ENCODE assay signal across 22 mouse cellular contexts in genomic region chr5:89730411-89730810, GRCm38 (mm10).
DNase-seq lines count a peak whose midpoint lies in the region; ATAC-seq and TF ChIP-seq lines count a peak whose summit lies in the region.
"Had no signal": no experiment of that assay in that cellular context is flagged by ENCODE, and none has a peak within 500 bp of the region (broad histone marks: within the 10 kb centered on the region; RNA-seq: fewer than 3 reads in every experiment).

No protein-coding gene starts in this region.

- no peak for TF ChIP-seq EP300 in stomach, postnatal 0 days (optimal IDR thresholded peaks at IDR 0.05)

- no peak overlapping the region for H3K4me3 ChIP-seq in stomach, embryonic 15.5 days (replicated peaks)
- no peak overlapping the region for H3K4me3 ChIP-seq in stomach, postnatal 0 days (ENCODE audit: low read depth, low read length)
- no peak overlapping the region for H3K4me3 ChIP-seq in intestine, embryonic 15.5 days (replicated peaks)
- no peak overlapping the region for H3K4me3 ChIP-seq in intestine, embryonic 16.5 days (ENCODE audit: low read length)
- H3K4me3 ChIP-seq in intestine, postnatal 0 days (ENCODE audit: low read depth, low read length): no peak overlapping the region
- H3K4me3 ChIP-seq in heart, embryonic 11.5 days (ENCODE audit: low read depth, low read length): no peak overlapping the region

- H3K9me3 ChIP-seq in stomach, embryonic 15.5 days: no peaks in the 10 kb centered on the region
- H3K9me3 ChIP-seq in stomach, postnatal 0 days (ENCODE audit: control insufficient read depth, low read length): no peaks in the 10 kb centered on the region
- no peaks in the 10 kb centered on the region for H3K9me3 ChIP-seq in intestine, embryonic 15.5 days
- H3K9me3 ChIP-seq in intestine, embryonic 16.5 days (ENCODE audit: control insufficient read depth, low read length): peaks cover 4% of the 10 kb centered on the region; the same call in 1 of the 2 replicates
- no peaks in the 10 kb centered on the region for H3K9me3 ChIP-seq in intestine, postnatal 0 days (ENCODE audit: control insufficient read depth)
- peaks cover 4% of the 10 kb centered on the region for H3K9me3 ChIP-seq in heart, embryonic 11.5 days (replicated peaks; ENCODE audit: control insufficient read depth, low read length)

- H3K4me1 ChIP-seq in stomach, embryonic 15.5 days: no peaks in the 10 kb centered on the region
- no peaks in the 10 kb centered on the region for H3K4me1 ChIP-seq in stomach, postnatal 0 days (replicated peaks; ENCODE audit: control insufficient read depth, insufficient read depth)
- H3K4me1 ChIP-seq in intestine, embryonic 15.5 days (replicated peaks): no peaks in the 10 kb centered on the region
- H3K4me1 ChIP-seq in intestine, embryonic 16.5 days (ENCODE audit: control insufficient read depth, insufficient read depth, low read length): no peaks in the 10 kb centered on the region
- 0 out of 2 replicates have a peak, but pooled peaks cover 4% of the 10 kb centered on the region for H3K4me1 ChIP-seq in intestine, postnatal 0 days (replicated peaks; ENCODE audit: control insufficient read depth, insufficient read depth, low read length)
- H3K4me1 ChIP-seq in heart, embryonic 11.5 days (ENCODE audit: control insufficient read depth, insufficient read depth, low read length): no peaks in the 10 kb centered on the region

- H3K4me2 ChIP-seq in stomach, embryonic 15.5 days: no peak overlapping the region
- H3K4me2 ChIP-seq in stomach, postnatal 0 days (replicated peaks; ENCODE audit: low read depth): no peak overlapping the region
- no peak overlapping the region for H3K4me2 ChIP-seq in intestine, embryonic 15.5 days (replicated peaks)
- H3K4me2 ChIP-seq in intestine, embryonic 16.5 days (ENCODE audit: low read depth, low read length): no peak overlapping the region
- no peak overlapping the region for H3K4me2 ChIP-seq in intestine, postnatal 0 days (replicated peaks; ENCODE audit: low read depth)
- H3K4me2 ChIP-seq in heart, embryonic 11.5 days: no peak overlapping the region

- no peaks in the 10 kb centered on the region for H3K27me3 ChIP-seq in stomach, embryonic 15.5 days (replicated peaks)
- no peaks in the 10 kb centered on the region for H3K27me3 ChIP-seq in stomach, postnatal 0 days (ENCODE audit: control insufficient read depth, insufficient read depth, low read length)
- H3K27me3 ChIP-seq in intestine, embryonic 15.5 days (replicated peaks): no peaks in the 10 kb centered on the region
- no peaks in the 10 kb centered on the region for H3K27me3 ChIP-seq in intestine, embryonic 16.5 days (replicated peaks; ENCODE audit: control insufficient read depth, insufficient read depth, low read length)
- no peaks in the 10 kb centered on the region for H3K27me3 ChIP-seq in intestine, postnatal 0 days (replicated peaks; ENCODE audit: control insufficient read depth, insufficient read depth, low read length)
- no peaks in the 10 kb centered on the region for H3K27me3 ChIP-seq in heart, embryonic 11.5 days (ENCODE audit: control insufficient read depth, insufficient read depth, low read length)
- H3K27me3 ChIP-seq: CH12.LX, Patski had no signal

- H3K36me3 ChIP-seq in stomach, embryonic 15.5 days: no peaks in the 10 kb centered on the region
- H3K36me3 ChIP-seq in stomach, postnatal 0 days (ENCODE audit: control insufficient read depth, insufficient read depth, low read length): no peaks in the 10 kb centered on the region
- no peaks in the 10 kb centered on the region for H3K36me3 ChIP-seq in intestine, embryonic 15.5 days
- H3K36me3 ChIP-seq in intestine, embryonic 16.5 days (ENCODE audit: control insufficient read depth, insufficient read depth, low read length): no peaks in the 10 kb centered on the region
- H3K36me3 ChIP-seq in intestine, postnatal 0 days (ENCODE audit: control insufficient read depth, insufficient read depth): no peaks in the 10 kb centered on the region
- H3K36me3 ChIP-seq in heart, embryonic 11.5 days (ENCODE audit: control insufficient read depth, insufficient read depth, low read length): no peaks in the 10 kb centered on the region
- H3K36me3 ChIP-seq: G1E had no signal

- TF ChIP-seq CTCF in stomach, postnatal 0 days (IDR thresholded peaks at IDR 0.05; ENCODE audit: low read depth): no peak
- TF ChIP-seq CTCF in intestine, postnatal 0 days (IDR thresholded peaks at IDR 0.05; ENCODE audit: low read depth): no peak

- H3K9ac ChIP-seq in stomach, embryonic 15.5 days: no peak overlapping the region
- H3K9ac ChIP-seq in stomach, postnatal 0 days (ENCODE audit: low read length): no peak overlapping the region
- H3K9ac ChIP-seq in intestine, embryonic 15.5 days: no peak overlapping the region
- H3K9ac ChIP-seq in intestine, embryonic 16.5 days (ENCODE audit: low read depth, low read length): no peak overlapping the region
- no peak overlapping the region for H3K9ac ChIP-seq in intestine, postnatal 0 days (ENCODE audit: low read depth, low read length)
- H3K9ac ChIP-seq in heart, embryonic 11.5 days (ENCODE audit: low read depth, low read length): no peak overlapping the region

- no peak for DNase-seq in stomach, postnatal 0 days (ENCODE audit: low spot score)
- DNase-seq in cerebellum, postnatal 25 days: no peak
- DNase-seq: adrenal gland, adult 2 months; adrenal gland, adult 8-10 months; adrenal gland, postnatal 10 days; adrenal gland, postnatal 14 days; adrenal gland, postnatal 25 days; adrenal gland, postnatal 36 days; B cell, adult 2 months; cerebellum, adult 11 months; cerebellum, adult 11-12 months; cerebellum, adult 18-20 months had no signal

- WGBS in stomach, embryonic 15.5 days: 73% methylated on average over 3 of the region's 3 CpGs
- WGBS in stomach, postnatal 0 days: 73% methylated on average over 3 of the region's 3 CpGs
- WGBS in intestine, embryonic 15.5 days: 68% methylated on average over 3 of the region's 3 CpGs
- WGBS in intestine, embryonic 16.5 days: 64% methylated on average over 3 of the region's 3 CpGs
- WGBS in intestine, postnatal 0 days: 40% methylated on average over 3 of the region's 3 CpGs
- 68% methylated on average over 3 of the region's 3 CpGs for WGBS in heart, embryonic 11.5 days (ENCODE audit: insufficient replicate concordance)

- H3K27ac ChIP-seq in stomach, embryonic 15.5 days: no peak overlapping the region
- no peak overlapping the region for H3K27ac ChIP-seq in stomach, postnatal 0 days (replicated peaks)
- no peak overlapping the region for H3K27ac ChIP-seq in intestine, embryonic 15.5 days
- no peak overlapping the region for H3K27ac ChIP-seq in intestine, embryonic 16.5 days (ENCODE audit: low read length)
- no peak overlapping the region for H3K27ac ChIP-seq in intestine, postnatal 0 days (ENCODE audit: low read depth, low read length)
- H3K27ac ChIP-seq in heart, embryonic 11.5 days (ENCODE audit: low read depth, low read length): no peak overlapping the region

- ATAC-seq in stomach, embryonic 15.5 days (ENCODE audit: insufficient read depth, low FRiP score, low read depth): peak; percentile 43; the same call in 1 of the 2 replicates
- ATAC-seq in stomach, postnatal 0 days (ENCODE audit: low FRiP score, low TSS enrichment): no peak
- ATAC-seq in intestine, embryonic 15.5 days: peak; percentile 74
- ATAC-seq in intestine, embryonic 16.5 days: peak; percentile 82
- ATAC-seq in intestine, postnatal 0 days: peak; percentile 82
- ATAC-seq in heart, embryonic 11.5 days (replicated peaks; ENCODE audit: insufficient number of reproducible peaks, low FRiP score, low TSS enrichment): no peak
- no peak for ATAC-seq in CD4-positive, CD25-positive, alpha-beta regulatory T cell, adult 4 months
- ATAC-seq: activated CD4-positive, CD25-positive, alpha-beta regulatory T cell, adult 4 months; Patski had no signal

Comparison
In these comparisons a context has a peak if more than half of its experiments do, and no peak if none do; other contexts are left out.
1. ATAC-seq: peak in stomach, embryonic 15.5 days (single experiment), intestine, embryonic 15.5 days (single experiment), intestine, embryonic 16.5 days (single experiment) and intestine, postnatal 0 days (single experiment); none in stomach, postnatal 0 days (single experiment), heart, embryonic 11.5 days (single experiment) and CD4-positive, CD25-positive, alpha-beta regulatory T cell, adult 4 months (single experiment).